Mouse (Mus musculus) cerebellum, adult 9-10 months (tissue): ENCODE results near the gene Abcg8.

Experiments
- DNase-seq: peaks from one replicate; pipeline ENCODE4 v3.0.0; 2022

Gene Abcg8

GRCm38 (mm10) chr17:84716252-84716872, 40.3 kb downstream of the Abcg8 start:
- no peak for DNase-seq

DNA sequence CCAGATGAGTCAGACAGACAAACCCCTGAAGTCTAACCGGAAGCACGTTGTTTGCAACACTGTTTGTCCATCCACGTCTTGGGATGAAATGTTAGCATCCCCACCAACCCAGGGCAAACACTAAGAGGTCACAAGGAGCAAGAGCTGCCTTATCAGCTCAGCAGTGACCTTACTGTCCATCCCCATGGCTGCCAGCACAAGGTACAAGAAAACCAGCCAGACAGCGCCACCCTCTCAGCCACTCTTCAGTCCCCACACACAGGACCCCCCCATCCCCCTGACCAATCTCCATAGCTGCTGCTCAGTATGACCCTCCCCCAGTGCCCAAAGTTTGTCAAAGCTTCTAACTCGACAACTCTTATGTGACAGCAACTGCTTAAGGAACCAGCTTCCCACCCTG, 41.3 kb downstream of the Abcg8 start:
- DNase-seq: no peak

DNA sequence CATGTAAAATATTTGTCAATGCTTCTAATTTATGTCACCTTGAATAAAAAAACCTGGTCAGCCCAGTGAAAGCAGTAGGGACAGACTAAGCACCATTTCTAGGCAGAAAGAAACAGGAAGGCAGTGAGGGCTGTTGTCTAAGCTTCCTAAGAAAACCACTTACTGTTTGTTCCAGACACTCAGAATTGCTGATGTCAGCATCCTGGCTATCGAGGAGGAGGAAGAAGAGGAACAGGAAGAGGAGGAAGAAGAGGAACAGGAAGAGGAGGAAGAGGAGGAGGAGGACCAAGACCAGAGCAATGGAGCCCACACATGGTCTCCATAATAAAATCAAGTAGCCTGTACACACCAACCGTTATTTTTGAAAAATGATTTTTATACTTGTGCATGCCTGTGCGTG, 43.0 kb downstream of the Abcg8 start:
- DNase-seq: no peak

DNA sequence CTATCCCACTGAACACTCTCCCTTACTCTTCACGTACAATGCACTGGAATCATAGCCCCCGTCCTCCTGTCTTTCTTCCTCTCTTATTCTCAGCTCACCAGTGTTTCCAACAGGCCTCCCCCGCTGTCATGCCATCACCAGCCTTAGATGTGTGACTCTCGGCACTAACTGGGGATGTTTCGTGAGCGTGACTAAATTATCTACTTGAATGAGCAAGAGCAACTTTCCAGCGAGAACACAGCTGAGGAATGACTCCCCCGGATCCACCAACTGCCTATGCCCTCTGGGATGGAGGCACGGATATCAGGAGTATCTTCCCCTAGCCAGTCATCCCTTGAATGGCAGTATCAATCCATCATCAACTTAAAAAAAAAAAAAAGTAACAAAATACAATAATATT, 47.9 kb downstream of the Abcg8 start:
- no peak for DNase-seq

- DNase-seq: no peak
Measured at GRCm38 (mm10) chr17:84725163-84725562, 49.1 kb downstream of the Abcg8 start.

GRCm38 (mm10) chr17:84728201-84728911, 52.3 kb downstream of the Abcg8 start:
- no peak for DNase-seq

GRCm38 (mm10) chr17:84729140-84729539, 53.0 kb downstream of the Abcg8 start:
- DNase-seq: no peak

- DNase-seq: no peak
Measured at GRCm38 (mm10) chr17:84731361-84731760, 55.3 kb downstream of the Abcg8 start.

GRCm38 (mm10) chr17:84732612-84733011, 56.5 kb downstream of the Abcg8 start:
- DNase-seq: no peak

DNA sequence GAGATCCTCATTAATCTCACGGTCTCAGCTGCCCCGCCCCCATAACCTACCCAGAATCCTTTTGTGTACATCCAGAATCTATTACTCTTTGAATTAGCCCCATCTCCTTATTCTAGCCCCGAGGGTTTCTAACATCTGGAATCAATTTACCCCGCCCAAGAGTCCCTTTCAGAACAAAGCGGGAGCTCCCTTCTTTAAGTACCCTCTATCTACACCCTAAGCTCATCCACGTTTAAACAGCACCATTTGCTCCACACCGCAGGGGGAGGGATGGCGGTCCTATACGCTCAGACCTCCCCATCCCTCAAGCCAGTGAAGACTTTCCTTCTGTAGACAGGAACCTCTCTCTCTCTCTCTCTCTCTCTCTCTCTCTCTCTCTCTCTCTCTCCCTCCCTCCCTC, 60.6 kb downstream of the Abcg8 start:
- no peak for DNase-seq

GRCm38 (mm10) chr17:84738073-84738797, 62.1 kb downstream of the Abcg8 start:
- DNase-seq: peak; percentile 52

GRCm38 (mm10) chr17:84744256-84744655, 68.2 kb downstream of the Abcg8 start:
- DNase-seq: no peak

- no peak for DNase-seq
Measured at GRCm38 (mm10) chr17:84745001-84745400, 68.9 kb downstream of the Abcg8 start.

DNA sequence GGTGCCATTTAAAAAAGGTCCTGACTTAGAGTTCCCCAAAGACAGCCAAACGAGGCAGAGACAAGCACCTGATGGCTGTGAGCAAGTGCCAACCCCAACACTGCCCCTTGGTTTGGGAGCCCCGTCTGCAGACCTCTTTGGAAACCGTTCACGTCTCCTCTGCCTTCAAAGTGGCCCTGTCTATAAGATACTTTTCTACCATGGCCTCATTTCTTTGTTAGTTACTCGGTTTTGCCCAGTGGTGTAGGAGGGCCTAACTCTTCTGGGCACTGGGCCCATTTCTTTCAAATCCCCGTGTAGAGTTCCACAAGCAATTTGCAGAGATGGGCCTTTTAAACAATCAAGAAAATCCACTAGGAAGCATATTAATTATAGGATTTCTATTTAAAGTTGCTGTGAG, 71.1 kb downstream of the Abcg8 start:
- no peak for DNase-seq

DNA sequence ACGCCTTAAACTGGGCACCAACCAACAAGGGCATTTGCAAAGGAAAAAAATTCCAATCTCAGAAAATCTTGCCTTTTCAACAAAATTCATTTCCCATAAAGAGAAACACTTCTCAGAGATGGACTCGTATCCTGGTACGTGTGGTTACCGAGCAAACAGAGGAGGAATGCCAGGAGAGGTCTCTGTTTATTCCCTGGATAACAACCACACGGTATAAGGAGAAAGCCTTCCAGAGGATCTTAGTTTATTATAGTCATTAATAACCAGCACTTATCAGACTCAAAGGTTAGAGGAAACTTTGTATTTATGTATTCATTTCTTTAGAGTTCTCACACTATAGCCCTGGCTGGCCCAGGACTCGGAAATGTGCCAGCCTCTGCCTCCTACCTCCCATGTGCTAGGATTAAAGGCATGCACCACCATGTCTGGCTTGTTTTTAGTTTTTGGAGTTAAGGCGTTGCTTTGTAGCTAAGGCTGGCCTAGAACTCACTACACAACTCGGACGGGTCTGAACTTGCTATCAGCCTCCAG, 72.1 kb downstream of the Abcg8 start:
- no peak for DNase-seq

- DNase-seq: no peak
Measured at GRCm38 (mm10) chr17:84749297-84749696, 73.2 kb downstream of the Abcg8 start.
